Mouse (Mus musculus): Measurements from ENCODE around the gene Fam227b.
A peak's percentile ranks its signal among the peaks of the same experiment; 100 is the strongest.

The Fam227b gene

GRCm38 (mm10) chr2:126006088-126006487, 145.7 kb downstream of the Fam227b start:
- no peak for DNase-seq (ENCODE audit: inconsistent ontology term)

- no peak for DNase-seq (ENCODE audit: inconsistent ontology term)
Measured at GRCm38 (mm10) chr2:126002291-126002690, 149.5 kb downstream of the Fam227b start.

- DNase-seq (ENCODE audit: inconsistent ontology term): peak; percentile 22
Measured at GRCm38 (mm10) chr2:125975808-125976345, 175.9 kb downstream of the Fam227b start.

- no peak for DNase-seq (ENCODE audit: inconsistent ontology term)
Measured at GRCm38 (mm10) chr2:125975206-125975605, 176.6 kb downstream of the Fam227b start.

GRCm38 (mm10) chr2:125973207-125973606, 178.6 kb downstream of the Fam227b start:
- no peak for DNase-seq (ENCODE audit: inconsistent ontology term)

- no peak for DNase-seq (ENCODE audit: inconsistent ontology term)
Measured at GRCm38 (mm10) chr2:125968811-125969210, 183.0 kb downstream of the Fam227b start.

GRCm38 (mm10) chr2:125948195-125948594, 203.6 kb downstream of the Fam227b start:
- DNase-seq (ENCODE audit: inconsistent ontology term): peak; percentile 26

GRCm38 (mm10) chr2:125943301-125943700, 208.5 kb downstream of the Fam227b start:
- DNase-seq (ENCODE audit: inconsistent ontology term): no peak

- peak; percentile 81 for DNase-seq (ENCODE audit: inconsistent ontology term)
Measured at GRCm38 (mm10) chr2:125941111-125941785, 210.6 kb downstream of the Fam227b start.

GRCm38 (mm10) chr2:125938993-125939642, 212.7 kb downstream of the Fam227b start:
- DNase-seq (ENCODE audit: inconsistent ontology term): peak; percentile 74

- DNase-seq (ENCODE audit: inconsistent ontology term): no peak
Measured at GRCm38 (mm10) chr2:125936396-125936795, 215.4 kb downstream of the Fam227b start.

GRCm38 (mm10) chr2:125933977-125934376, 217.8 kb downstream of the Fam227b start:
- DNase-seq (ENCODE audit: inconsistent ontology term): no peak
